Mouse (Mus musculus) bone marrow macrophage, adult 2 months (primary cell): ENCODE measurements around the gene Lrsam1. TPM values are rescaled to one million over a fixed set of nuclear protein-coding genes. Genes with fewer than 3 reads are reported as not detected.
A peak's percentile ranks its signal among the peaks of the same experiment; 100 is the strongest.

ENCODE experiments used
- H3K27ac ChIP-seq: 2 replicates; pipeline ENCODE4 v1.5.1; 2012; ENCODE audit warnings: low read depth, low read length; ENCODE audit not compliant: insufficient read depth
- H3K4me1 ChIP-seq: 2 replicates; pipeline ENCODE4 v1.6.1; 2012; ENCODE audit warnings: low read length; ENCODE audit not compliant: control insufficient read depth, insufficient read depth
- H3K4me3 ChIP-seq: 2 replicates; pipeline ENCODE4 v1.5.1; 2012; ENCODE audit warnings: mild to moderate bottlenecking, low read length, moderate library complexity; ENCODE audit not compliant: insufficient read depth
- CTCF ChIP-seq: IDR thresholded peaks from 2 replicates; pipeline ENCODE4 v1.5.1; 2012; ENCODE audit warnings: low read depth, mild to moderate bottlenecking, low read length, moderate library complexity
- POLR2A ChIP-seq: IDR thresholded peaks from 2 replicates; pipeline ENCODE4 v1.6.1; 2012; ENCODE audit warnings: mild to moderate bottlenecking, low read depth, low read length, borderline replicate concordance
- polyA plus RNA-seq: library from polyadenylated mRNA; stranded (reverse); fragments of >200 nt; gene quantifications from 2 replicates; pipeline ENCODE4 v1.2.4, GENCODE M21; 2012; ENCODE audit not compliant: missing spikeins, insufficient read depth, insufficient read length

The Lrsam1 gene
- polyA plus RNA-seq, 1 experiment = 12.0 TPM

- TF ChIP-seq CTCF (no peak), POLR2A (no peak)
- Histone ChIP-seq H3K4me3 (no peak overlapping the region), H3K4me1 (peaks cover 85% of the 10 kb centered on the region), H3K27ac (no peak overlapping the region)
These were observed 72.9 kb downstream of the Lrsam1 start for GRCm38 (mm10) chr2:32888551-32888950.

- TF ChIP-seq POLR2A (no peak), CTCF (no peak)
- H3K27ac ChIP-seq = no peak overlapping the region
- no peak overlapping the region for H3K4me3 ChIP-seq
- peaks cover 85% of the 10 kb centered on the region for H3K4me1 ChIP-seq
These were observed 73.4 kb downstream of the Lrsam1 start for GRCm38 (mm10) chr2:32888029-32888428.

- H3K27ac ChIP-seq = no peak overlapping the region
- H3K4me1 ChIP-seq = peaks cover 81% of the 10 kb centered on the region
- H3K4me3 ChIP-seq = no peak overlapping the region
- no peak; the same call in 1 of the 2 replicates for TF ChIP-seq CTCF
- no peak for TF ChIP-seq POLR2A
These were observed 76.7 kb downstream of the Lrsam1 start for GRCm38 (mm10) chr2:32884745-32885144.

- Histone ChIP-seq H3K4me1 (peaks cover 76% of the 10 kb centered on the region), H3K4me3 (peak overlapping the region; percentile 51), H3K27ac (peak overlapping the region; percentile 100)
- TF ChIP-seq POLR2A (no peak), CTCF (0 out of 2 replicates have a peak, but pooled peaks have one; percentile 5)
These were observed 79.0 kb downstream of the Lrsam1 start for GRCm38 (mm10) chr2:32882283-32883043.

GRCm38 (mm10) chr2:32881723-32882122 is 79.7 kb downstream of the Lrsam1 start:
- H3K4me3 ChIP-seq = no peak overlapping the region
- peak overlapping the region; percentile 100 for H3K27ac ChIP-seq
- no peak for TF ChIP-seq CTCF
- TF ChIP-seq POLR2A = no peak
- H3K4me1 ChIP-seq = peaks cover 70% of the 10 kb centered on the region

- no peak overlapping the region for H3K4me3 ChIP-seq
- H3K4me1 ChIP-seq = peaks cover 67% of the 10 kb centered on the region
- H3K27ac ChIP-seq = peak overlapping the region; percentile 100
- no peak for TF ChIP-seq CTCF
These were observed 80.4 kb downstream of the Lrsam1 start for GRCm38 (mm10) chr2:32881054-32881453.

GRCm38 (mm10) chr2:32879593-32879992 is 81.8 kb downstream of the Lrsam1 start:
- Histone ChIP-seq H3K4me3 (no peak overlapping the region; the same call in 1 of the 2 replicates), H3K27ac (peak overlapping the region; percentile 26), H3K4me1 (peaks cover 61% of the 10 kb centered on the region)
- TF ChIP-seq POLR2A (no peak), CTCF (no peak)

- Histone ChIP-seq H3K27ac (no peak overlapping the region), H3K4me3 (peak overlapping the region; percentile 88), H3K4me1 (peaks cover 60% of the 10 kb centered on the region)
- TF ChIP-seq CTCF (no peak), POLR2A (no peak)
These were observed 83.0 kb downstream of the Lrsam1 start for GRCm38 (mm10) chr2:32878396-32878795.

GRCm38 (mm10) chr2:32877761-32878393 is 83.5 kb downstream of the Lrsam1 start:
- Histone ChIP-seq H3K4me1 (peaks cover 55% of the 10 kb centered on the region), H3K27ac (peak overlapping the region; percentile 65), H3K4me3 (peak overlapping the region; percentile 88)
- TF ChIP-seq POLR2A (no peak), CTCF (no peak)

- Histone ChIP-seq H3K27ac (peak overlapping the region; percentile 65), H3K4me1 (peaks cover 54% of the 10 kb centered on the region), H3K4me3 (peak overlapping the region; percentile 88)
- TF ChIP-seq CTCF = no peak
- no peak for TF ChIP-seq POLR2A
These were observed 84.1 kb downstream of the Lrsam1 start for GRCm38 (mm10) chr2:32877303-32877702.

GRCm38 (mm10) chr2:32876490-32877302 is 84.7 kb downstream of the Lrsam1 start:
- H3K27ac ChIP-seq = peak overlapping the region; percentile 65
- TF ChIP-seq CTCF (no peak), POLR2A (no peak)
- H3K4me1 ChIP-seq = peaks cover 50% of the 10 kb centered on the region
- peak overlapping the region; percentile 88 for H3K4me3 ChIP-seq
